Mouse (Mus musculus) testis, adult 2 months (tissue): ENCODE measurements around the gene Ip6k1.

Experiments
- CTCF ChIP-seq: fragments of 200-500 bp; IDR thresholded peaks from 2 replicates; pipeline ENCODE4 v1.5.1; 2012; ENCODE audit warnings: low read depth, mild to moderate bottlenecking, inconsistent platforms, low read length, moderate library complexity; ENCODE audit not compliant: control insufficient read depth, insufficient read depth, insufficient replicate concordance
- POLR2A ChIP-seq: fragments of 200-500 bp; IDR thresholded peaks from 2 replicates; pipeline ENCODE4 v1.6.1; 2012; ENCODE audit warnings: low read depth, mild to moderate bottlenecking, inconsistent platforms, low read length, moderate library complexity; ENCODE audit not compliant: control insufficient read depth

DNA sequence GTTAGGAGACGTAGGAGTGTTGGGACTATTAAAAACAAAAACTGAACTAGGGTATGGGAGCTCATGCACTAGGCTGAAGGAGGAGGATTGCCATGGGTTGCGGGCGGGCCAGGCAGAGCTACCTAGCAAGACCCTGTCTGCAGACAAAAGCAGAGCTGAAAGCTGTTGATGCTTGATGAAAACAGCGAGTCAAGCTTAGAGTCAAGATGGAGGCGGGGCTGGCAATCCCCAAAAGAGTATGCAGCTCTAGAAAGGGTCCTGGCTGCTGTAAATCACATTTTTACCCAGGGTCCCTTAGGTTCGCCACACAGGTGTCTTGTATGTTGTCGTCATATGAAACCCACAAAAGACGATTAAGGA is 1.2 kb downstream of the Ip6k1 start:
- TF ChIP-seq CTCF (no peak), POLR2A (no peak)
